Mouse (Mus musculus): ENCODE data around the gene Rims3.
A peak's percentile ranks its signal among the peaks of the same experiment; 100 is the strongest.

The Rims3 gene

DNA sequence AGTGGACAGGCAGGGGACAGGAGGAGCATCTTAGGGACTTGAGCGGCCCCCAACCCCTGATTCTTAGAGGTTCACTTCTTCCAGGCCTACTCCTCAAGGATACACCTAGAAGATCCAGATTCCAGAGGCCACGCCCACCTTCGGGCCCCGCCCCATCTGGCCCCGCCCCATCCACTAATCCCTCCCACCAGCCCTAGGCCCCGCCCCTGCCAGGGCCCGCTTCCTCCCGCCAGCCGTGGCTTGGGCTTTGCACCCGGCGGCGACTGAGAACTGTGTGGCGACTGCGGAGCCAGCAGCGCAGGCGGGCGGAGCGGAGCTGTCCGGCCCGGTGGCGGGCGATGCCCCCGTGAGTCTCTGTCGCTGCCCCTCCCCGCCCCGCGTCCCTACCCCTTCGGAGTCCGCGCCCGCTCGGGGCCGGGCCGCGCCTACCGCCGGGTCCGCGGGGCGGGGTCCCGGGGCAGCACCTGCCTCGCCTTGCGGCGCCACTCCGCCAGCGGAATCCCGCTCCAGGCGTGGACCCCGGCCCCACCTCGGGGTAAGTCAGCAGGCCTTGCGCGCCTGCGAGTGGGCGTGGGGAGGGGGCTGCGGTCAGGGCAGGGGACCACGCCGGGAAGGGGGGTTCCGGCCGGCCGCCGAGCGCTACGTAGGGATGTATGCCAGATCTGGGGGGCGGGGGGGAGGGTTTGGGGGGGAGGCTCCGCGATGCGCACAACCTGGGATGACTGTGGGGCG lies at the start of gene Rims3:
TSS of gene Rims3 (plus strand) at position 229 of the 732 bp plus-strand sequence.
- peak; percentile 77 for DNase-seq (ENCODE audit: low spot score)

DNA sequence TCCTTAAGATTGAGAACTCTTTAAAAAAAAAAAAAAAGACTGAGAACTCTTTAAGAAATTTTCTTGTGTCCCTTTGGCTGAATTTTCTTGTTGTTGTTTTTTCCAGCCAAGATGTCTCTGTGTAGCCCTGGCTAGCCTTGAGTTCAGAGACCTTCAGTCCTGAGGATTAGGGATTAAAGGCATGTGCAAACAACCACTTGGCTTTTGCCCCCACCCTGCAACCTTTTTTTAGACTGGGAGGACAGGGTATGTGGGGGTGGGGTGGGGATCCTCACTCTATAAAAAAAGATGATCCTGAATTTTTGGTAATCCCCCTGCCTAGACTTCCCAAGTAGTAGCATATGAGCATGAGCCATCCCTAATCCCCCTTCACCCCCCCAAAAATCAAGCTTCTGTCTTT lies 48.8 kb upstream of the Rims3 start:
- DNase-seq (ENCODE audit: low spot score), result no peak

DNA sequence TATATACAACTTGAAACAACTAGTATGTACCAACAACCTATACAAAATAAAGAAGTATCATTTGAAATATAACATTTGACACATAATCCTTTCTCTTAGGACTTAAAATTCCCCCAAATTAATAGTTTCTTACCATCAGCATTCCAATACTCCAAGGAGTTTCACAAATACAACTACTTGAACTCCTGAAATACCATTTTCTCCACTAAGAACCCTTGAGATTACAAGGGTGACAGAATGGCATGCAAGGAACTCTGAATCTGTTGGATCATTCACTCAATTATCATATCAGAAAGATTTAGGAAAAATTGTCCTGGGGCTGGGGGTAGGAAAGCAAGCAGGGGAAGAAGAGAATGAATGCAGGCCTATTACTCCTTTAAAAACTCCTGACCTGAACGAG lies 40.9 kb upstream of the Rims3 start:
- no peak for DNase-seq (ENCODE audit: low spot score)

DNA sequence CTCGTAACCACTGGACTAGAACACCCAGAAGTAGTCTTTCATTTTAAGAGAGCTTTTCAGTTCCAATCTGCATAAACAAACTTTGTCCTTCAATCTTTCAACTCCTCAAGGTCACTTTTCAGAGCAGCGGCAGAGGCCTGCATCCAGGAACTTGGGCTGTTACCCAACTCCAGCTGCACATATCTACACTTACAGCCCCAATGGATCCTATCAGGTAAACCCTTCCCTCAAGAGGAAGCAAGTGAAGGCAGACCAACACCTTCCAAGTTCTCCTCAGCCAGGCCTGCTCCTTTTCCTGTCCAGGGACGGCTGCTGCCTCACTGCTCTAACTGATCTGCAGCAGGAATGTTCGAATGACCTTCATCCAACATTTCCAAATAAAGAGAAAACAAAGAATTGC lies 40.4 kb upstream of the Rims3 start:
- peak; percentile 45 for DNase-seq (ENCODE audit: low spot score)

- no peak for DNase-seq (ENCODE audit: low spot score)
Measured at GRCm38 (mm10) chr4:120815163-120815562, 39.5 kb upstream of the Rims3 start.

- DNase-seq (ENCODE audit: low spot score), result peak; percentile 64
Measured at GRCm38 (mm10) chr4:120815622-120816334, 38.8 kb upstream of the Rims3 start.

GRCm38 (mm10) chr4:120817002-120817774 lies 37.4 kb upstream of the Rims3 start:
- no peak for DNase-seq (ENCODE audit: low spot score)

DNA sequence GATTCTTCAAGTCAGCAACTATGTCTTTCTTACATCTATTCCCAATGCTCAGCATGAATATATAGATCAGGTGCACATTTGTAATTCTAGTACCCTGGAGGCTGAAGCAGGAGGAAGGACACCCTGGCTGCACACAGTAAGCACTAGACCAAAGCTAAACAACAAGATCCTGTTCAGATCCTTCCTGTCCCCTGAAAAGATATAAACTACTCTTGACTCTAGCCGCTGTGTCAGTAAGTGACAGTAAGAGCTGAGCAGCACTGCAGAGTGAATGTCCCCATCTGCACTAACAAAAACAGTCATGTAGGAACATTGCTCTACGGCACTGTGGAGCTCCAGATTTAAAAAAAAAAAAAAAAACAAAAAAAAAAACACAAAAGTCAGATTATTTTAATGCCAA lies 36.7 kb upstream of the Rims3 start:
- DNase-seq (ENCODE audit: low spot score), result no peak

- no peak for DNase-seq (ENCODE audit: low spot score)
Measured at GRCm38 (mm10) chr4:120819296-120819695, 35.3 kb upstream of the Rims3 start.

DNA sequence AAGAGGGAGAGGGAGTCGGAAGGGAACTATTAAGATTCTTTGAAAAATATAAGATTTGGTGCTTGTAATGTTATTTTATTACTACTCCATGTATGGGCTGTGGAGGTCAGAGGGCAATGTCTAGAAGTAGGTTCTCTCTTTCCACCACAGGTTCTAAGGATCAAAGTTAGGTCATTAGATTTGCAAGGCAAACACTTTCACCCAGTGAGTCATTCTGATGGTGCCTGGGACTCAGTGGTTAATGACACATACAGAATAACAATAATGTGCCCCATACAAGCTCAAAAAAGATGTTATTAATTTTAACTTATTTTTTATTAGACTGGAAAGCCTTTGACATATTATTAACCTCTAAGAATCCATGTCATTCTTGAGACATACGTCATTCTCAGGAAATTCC lies 34.7 kb upstream of the Rims3 start:
- no peak for DNase-seq (ENCODE audit: low spot score)

- DNase-seq (ENCODE audit: low spot score), result no peak
Measured at GRCm38 (mm10) chr4:120822191-120822911, 32.3 kb upstream of the Rims3 start.

DNA sequence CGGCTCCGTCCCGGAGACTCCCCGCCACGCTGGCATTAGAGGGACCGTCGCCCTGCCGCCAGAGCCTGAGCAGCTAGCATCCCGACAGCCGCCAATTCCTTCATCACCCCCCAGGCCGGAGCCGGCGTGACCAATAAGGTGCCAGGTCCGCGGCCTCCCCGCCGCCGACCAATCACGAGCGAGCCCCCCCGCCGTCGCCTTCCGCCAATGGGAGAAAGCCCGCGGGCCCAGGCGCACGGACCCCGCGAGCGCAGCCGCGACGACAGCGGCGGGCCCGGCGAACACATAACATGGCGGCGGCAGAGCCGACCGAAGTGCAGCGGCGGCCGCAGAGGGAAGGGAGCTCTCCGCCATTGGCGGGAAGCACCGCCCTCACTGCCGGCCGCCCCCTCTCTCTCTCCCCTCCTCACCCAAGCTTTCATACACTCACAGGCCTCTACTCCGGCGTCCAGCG lies 29.5 kb upstream of the Rims3 start:
- DNase-seq (ENCODE audit: low spot score), result peak; percentile 96

DNA sequence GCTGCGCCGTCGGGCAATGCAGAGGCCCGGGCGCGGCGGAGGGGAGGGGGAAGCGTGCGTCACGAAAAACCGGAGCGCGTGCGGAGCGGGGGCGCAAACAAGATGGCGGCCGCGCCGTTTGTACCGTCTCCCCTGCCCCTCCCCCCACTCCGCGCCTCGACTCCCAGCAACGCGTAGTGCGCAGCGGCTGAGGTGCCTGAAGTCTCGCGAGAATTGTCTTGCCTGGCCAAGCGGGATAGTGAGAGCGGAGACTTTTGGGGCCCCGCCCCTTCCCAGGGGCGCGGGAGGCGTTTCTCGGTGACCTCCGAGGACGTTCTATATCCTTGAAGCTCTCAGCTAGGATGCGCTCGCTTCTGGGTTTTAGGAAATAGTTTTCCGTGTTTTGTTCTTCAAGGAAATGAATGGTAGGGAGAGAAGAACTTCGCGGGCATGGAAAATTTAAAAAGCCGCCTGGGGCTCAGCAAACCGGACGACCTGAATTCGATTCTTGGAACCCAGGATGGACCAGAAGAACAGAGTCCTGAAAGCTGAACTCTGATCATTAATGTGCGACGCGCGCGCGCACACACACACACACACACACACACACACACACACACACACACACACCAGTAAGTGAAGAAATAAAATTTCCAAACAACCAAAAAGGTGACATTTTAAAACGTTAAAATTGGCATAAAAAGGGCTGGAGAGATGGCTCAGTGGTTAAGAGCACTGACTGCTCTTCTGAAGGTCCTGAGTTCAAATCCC lies 28.9 kb upstream of the Rims3 start:
- peak; percentile 99 for DNase-seq (ENCODE audit: low spot score)

DNA sequence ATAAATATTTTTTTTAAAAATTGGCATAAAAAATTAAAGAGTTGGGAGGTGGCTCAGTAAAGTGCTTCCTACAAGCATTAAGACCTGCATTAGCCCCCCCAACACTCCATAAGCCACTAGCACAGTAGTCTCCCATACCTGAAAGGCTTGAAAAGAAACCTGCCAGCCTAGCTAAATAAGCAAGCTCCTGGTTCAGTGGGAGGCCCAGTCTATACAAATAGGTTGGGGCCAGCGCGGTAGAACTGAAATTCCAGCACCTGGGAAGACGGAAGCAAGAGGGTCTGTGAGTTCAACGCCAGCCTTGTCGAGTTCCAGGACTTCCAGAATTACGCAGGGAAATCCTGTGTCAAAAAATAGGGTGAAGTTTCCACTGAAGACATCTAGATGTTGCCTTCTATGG lies 28.2 kb upstream of the Rims3 start:
- DNase-seq (ENCODE audit: low spot score), result no peak

DNA sequence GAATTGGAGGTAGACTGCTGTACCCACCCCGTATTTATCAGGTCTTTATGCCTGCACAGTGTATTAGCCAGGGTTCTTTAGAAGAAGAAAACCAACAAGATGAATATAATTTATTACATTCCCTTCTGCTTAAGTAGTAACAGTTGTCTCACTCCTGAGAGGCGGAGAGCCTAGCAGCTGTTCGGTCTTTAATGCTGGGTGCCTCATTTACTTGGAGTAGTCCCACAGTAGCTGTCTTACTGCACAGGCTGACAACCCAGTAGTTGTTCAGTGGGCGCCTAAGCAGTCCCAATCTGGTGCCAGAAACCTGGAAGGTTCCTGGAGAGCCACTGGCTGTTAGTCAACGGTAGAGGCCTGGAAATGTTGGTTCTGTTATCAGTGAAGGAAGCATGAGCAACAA lies 23.8 kb upstream of the Rims3 start:
- DNase-seq (ENCODE audit: low spot score), result no peak

- no peak for DNase-seq (ENCODE audit: low spot score)
Measured at GRCm38 (mm10) chr4:120831472-120831871, 23.1 kb upstream of the Rims3 start, which contains the start of gene Nfyc. TSS of gene Nfyc (minus strand) at chr4:120831572.

GRCm38 (mm10) chr4:120841342-120841741 lies 13.3 kb upstream of the Rims3 start:
- DNase-seq (ENCODE audit: low spot score), result no peak

DNA sequence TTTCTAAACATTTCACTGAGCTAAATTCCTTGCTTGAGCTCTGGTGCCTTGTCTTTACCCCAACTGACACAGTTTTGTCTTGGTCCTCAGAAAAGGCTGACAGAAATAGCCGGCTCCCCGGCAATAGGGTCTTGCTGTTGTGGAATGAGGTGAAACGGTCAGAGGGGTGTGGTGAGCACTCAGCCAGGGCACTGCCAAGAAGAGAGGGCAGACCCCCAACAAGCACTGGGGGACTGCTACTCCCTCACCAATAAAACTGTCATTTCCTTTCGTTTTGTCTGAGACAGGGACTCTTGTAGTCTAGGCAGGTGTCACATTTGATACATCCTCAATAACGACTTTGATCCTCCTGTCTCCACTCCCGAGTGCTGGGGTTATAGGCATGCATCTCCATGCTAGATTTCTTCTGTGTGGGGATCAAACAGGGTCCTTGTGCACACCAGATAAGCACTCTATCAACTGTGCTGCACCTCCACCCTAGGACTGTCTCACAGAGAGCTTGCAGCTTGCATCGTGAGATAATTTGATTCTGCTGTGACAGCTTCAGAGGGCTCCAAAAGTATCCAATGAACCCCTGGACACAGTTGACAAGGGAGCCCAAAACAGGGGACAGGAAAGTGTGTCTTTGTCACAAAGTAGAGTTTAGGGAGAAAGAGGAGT lies 10.1 kb upstream of the Rims3 start:
- no peak for DNase-seq (ENCODE audit: low spot score)

GRCm38 (mm10) chr4:120845098-120845497 lies 9.5 kb upstream of the Rims3 start:
- no peak for DNase-seq (ENCODE audit: low spot score)

DNA sequence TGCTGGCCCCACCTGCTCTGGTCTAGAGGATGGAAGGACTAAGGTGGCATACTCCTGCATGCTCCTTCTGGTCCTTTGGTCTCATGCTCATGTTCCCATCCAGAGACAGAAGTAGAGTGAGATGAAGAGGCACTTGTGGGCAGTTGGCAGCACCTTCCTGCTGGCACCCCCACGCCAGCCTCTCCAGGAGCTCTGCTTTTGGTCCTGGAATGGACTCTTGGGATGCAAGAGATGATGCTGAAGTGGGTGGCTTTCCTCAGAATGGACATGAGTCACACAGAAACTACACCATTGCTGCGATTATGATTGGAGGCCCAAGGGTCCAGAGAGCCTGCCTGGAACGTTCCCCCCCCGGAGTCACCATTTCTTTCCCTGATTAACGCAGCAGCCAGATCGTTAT lies 5.7 kb upstream of the Rims3 start:
- no peak for DNase-seq (ENCODE audit: low spot score)

DNA sequence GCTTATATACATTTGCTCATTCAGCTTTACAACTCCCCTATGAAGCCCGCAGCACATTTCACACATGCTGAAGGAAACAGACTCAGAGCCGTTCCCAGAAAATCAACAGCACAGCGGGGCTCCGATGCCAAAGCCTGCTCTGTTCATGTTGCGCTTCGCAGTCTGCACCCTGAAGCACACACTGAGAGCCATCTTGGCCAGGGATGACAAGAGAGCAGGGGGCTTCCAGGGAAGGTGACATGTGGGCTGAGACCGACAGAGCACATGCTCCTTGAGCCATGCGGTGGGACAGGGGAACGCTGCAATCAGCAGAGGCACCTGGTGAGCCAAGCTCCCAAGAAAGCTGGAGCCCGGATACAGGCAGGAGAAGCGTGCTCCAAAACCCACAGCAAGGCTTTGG lies 5.2 kb upstream of the Rims3 start:
- no peak for DNase-seq (ENCODE audit: low spot score)

Data from testis, postnatal 10 days (tissue).